Mouse (Mus musculus): ENCODE data around the gene Vmn1r211.
"Not testable (repeated sequence)": the region's sequence is repeated elsewhere in the genome, so short reads cannot be mapped to it uniquely, and the experiment has no call there.

The Vmn1r211 gene

DNA sequence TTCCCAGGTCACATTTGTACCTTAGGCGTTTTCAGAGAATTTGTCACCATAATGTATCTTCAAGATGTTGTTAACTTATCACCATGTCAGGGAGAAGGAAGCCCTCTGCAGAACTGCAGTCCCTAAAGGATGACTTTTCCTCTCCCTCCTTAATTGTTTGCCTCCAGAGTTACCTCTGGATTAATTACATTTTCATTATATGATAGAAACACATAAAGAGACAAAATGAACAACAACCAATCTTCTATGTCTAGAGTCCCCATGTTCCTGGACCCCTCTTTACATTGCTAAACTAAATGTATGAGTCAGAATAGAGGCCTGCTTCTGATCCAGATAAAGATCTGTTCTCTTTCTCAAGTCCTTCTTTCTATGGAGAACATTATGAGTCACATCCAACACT, at the start of gene Vmn1r211:
Gene Vmn1r211 (minus strand): TSS at position 101 of the 400 bp plus-strand sequence.
- DNase-seq (ENCODE audit: inconsistent ontology term) = no peak

- no peak for DNase-seq (ENCODE audit: inconsistent ontology term)
Measured at GRCm38 (mm10) chr13:22884105-22884504, 26.7 kb upstream of the Vmn1r211 start, which contains the start of gene Vmn1r212. Gene Vmn1r212, minus strand, starts transcription at chr13:22884205.

GRCm38 (mm10) chr13:22879257-22879656, 21.9 kb upstream of the Vmn1r211 start:
- DNase-seq (ENCODE audit: inconsistent ontology term) = no peak

- DNase-seq (ENCODE audit: inconsistent ontology term) = no peak
Measured at GRCm38 (mm10) chr13:22854760-22855159, 2.6 kb downstream of the Vmn1r211 start.

- no peak for DNase-seq (ENCODE audit: inconsistent ontology term)
Measured at GRCm38 (mm10) chr13:22846798-22847197, 10.6 kb downstream of the Vmn1r211 start.

DNA sequence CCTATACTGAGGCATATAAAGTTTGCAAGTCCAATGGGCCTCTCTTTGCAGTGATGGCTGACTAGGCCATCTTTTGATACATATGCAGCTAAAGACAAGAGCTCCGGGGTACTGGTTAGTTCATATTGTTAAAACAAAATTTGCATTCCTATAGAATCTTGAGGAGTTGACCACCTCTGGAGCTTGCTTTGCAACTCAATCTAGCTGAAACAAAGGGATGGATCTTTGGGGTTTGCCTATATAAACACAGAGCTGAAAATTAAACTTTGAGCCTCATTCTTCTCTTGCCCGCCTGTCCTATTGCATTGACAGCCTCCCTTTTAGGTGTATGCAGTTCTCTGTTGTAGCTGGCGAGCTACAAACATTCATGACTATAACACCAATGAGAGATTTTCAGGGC, 13.1 kb downstream of the Vmn1r211 start:
- DNase-seq (ENCODE audit: inconsistent ontology term) = not testable (repeated sequence)

DNA sequence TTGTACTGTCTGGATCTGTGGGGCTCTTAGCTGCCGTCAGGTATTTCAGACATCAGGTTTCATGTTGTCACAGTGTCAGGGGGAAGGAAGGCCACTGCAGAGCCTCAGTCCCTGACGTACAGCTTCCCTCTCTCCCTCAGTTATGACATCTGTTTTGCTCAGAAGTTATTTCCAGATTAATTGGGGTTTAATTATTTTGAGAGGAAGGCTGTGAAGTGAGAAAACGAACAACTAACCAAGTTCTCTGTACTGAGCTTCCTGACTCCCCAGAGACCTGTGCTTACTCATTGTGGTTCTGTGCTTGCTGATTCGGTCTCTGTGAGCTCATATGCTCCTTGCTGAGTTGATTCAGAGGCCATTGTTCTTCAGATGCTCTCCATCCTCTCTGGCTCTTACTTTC, 26.1 kb downstream of the Vmn1r211 start, which contains the start of gene Vmn1r210:
Gene Vmn1r210 (minus strand): TSS at position 101 of the 400 bp plus-strand sequence.
- DNase-seq (ENCODE audit: inconsistent ontology term) = no peak

DNA sequence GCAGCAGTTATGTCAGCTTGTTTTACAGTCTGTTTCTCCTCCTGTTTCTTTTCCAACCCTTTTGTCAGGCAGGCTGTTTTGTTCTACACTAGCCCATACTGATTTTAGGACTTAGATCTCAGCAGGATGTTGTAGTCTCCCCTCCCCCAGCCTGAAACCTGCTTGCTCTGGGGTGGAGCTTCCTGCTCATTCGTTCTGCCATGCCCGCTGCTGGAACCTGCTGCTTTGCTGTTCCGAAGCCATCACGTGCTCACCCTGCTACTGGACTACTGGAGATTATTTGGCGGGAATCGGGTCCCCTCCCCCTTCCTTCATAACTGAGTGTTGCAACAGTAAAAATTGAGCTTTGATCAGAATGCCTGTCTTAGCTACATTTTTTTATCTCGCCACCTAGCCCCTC, 28.0 kb downstream of the Vmn1r211 start:
- not testable (repeated sequence) for DNase-seq (ENCODE audit: inconsistent ontology term)

DNA sequence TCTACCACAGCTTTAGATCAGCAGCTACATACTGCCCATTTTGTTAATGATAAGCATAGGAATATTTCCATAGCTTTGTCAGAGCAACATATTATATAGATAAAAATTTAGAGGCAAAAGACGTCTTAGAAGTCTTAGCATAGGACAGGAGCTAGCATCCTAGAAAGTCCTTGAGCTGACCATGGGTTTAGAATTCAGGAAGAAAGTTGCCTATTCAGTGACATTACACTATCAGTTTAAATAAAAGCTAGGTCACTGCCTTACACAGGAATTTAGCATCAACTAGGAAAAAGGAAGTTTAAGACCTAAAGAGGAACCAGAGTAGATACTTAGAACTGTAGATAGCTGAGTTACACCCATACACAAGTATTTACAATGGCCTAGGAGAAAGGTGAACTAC, 35.8 kb downstream of the Vmn1r211 start:
- not testable (repeated sequence) for DNase-seq (ENCODE audit: inconsistent ontology term)

- not testable (repeated sequence) for DNase-seq (ENCODE audit: inconsistent ontology term)
Measured at GRCm38 (mm10) chr13:22809582-22809981, 47.8 kb downstream of the Vmn1r211 start, which contains the start of gene Vmn1r209. Gene Vmn1r209, minus strand, starts transcription at chr13:22809682.

Measured in Muller cell, postnatal 12 days (primary cell).